Mouse (Mus musculus): ENCODE results near the gene Idua.
"Not testable (repeated sequence)": the region's sequence is repeated elsewhere in the genome, so short reads cannot be mapped to it uniquely, and the experiment has no call there.

Idua gene

DNA sequence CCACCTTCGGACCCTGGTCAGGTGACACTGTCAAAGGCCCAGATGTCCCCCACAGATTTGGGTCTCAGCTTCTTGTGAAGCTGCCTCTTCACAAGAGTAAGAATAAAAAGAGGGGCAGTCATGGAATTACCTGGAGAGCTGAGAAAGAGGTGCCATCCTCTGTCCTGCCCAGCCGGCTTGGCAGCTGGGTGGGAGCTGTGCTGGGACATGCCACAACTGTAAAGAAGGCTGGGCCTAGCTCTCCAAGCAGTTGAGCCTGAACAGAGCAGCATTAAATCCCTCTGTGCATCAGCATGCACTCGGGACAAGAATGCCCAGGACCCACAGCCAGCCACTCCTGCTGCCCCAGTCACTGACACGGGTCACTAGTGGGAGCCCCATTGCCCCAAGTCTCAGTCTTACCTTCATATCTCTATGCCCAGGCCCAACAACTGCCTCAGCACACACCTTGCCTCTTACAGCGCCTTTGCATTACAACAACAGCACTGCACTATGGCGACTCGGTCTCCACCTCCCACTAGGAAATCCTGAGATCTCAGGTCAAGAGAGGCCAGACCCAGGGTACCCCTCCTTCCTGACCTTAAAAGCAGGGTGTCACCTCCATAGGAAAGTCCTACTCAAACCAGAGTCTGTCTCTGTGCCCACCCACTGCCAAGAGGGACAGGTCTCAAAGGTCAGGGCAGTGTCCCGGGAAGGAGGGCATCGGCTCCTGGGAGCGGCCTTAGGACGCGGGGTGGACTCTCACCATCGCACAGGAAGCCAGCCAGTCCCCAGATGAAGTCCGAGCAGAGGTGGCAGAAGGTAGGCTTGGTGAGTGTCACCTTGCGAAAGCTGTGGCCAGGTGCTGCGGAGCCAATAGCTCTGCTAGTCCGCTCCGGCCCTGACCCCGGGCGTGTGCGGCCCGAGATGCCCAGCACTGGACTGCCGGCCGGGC lies at the start of gene Idua:
Idua (plus strand) TSS at position 634 of the 934 bp plus-strand sequence.
- no peak for DNase-seq (ENCODE audit: low spot score)

DNA sequence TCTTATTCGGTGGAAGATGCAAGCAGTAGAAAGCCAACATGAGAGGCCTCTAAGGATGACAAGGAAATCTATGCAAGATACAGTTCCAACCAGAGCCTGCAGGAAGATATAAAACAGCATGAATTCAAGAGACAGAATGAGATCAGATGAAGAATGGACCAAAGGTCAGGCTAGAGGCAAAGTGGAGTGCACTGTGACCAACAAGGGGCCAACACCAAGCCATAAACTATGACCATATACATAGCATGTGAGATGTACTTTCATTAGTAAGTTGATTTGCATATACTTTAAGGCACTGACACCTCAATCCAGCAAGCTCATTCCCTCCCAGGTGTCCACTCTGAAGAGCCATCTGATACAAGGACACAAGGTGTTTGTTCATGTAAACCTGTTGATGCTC lies 49.7 kb upstream of the Idua start:
- no peak for DNase-seq (ENCODE audit: low spot score)

DNA sequence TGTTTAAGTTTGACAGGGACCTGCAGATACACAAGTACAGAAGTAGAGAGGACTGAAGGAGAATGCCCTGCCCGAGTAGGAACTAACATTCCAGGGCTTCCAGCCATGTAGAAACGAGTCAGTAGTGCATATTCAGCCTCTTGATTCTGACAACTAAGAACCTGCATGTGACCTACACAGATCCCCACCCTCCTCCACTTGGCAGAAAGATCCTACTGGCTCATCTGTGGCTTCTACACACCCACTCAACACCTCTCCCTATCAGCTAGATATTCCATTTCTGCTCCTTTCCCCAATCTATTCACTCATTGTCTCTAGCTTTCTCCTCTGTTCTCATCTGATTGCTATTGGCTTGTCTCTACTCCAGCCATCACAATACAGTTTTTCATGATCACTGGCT lies 38.3 kb upstream of the Idua start:
- DNase-seq (ENCODE audit: low spot score): peak; percentile 19

DNA sequence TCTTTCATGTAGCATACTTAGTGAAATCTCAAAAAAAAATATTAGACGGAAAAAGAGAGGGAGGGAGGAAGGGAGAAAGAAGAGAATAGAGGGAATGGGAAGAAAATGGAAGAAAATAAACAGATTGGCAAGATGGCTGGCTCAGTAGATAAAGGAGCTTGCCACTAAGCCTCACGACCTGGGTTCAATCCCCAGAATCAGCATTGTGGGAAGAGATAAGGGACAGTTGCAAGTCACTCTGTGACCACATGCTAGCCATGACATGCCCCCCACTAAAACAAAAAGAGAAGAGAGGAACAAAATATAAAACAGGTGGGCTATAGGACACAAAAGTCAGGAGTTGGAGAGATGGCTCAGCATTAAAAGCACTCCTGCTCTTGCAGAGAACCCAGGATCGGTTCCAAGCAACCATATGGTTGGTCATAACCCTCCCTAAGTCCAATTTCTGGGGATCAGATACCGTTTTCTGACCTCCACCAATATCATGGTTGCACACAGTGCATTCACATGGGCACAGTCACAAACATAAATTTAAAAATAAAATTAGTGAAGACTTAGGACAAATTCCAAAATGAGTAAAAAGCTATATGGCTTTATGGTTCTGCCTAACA lies 34.0 kb upstream of the Idua start:
- DNase-seq (ENCODE audit: low spot score): no peak

DNA sequence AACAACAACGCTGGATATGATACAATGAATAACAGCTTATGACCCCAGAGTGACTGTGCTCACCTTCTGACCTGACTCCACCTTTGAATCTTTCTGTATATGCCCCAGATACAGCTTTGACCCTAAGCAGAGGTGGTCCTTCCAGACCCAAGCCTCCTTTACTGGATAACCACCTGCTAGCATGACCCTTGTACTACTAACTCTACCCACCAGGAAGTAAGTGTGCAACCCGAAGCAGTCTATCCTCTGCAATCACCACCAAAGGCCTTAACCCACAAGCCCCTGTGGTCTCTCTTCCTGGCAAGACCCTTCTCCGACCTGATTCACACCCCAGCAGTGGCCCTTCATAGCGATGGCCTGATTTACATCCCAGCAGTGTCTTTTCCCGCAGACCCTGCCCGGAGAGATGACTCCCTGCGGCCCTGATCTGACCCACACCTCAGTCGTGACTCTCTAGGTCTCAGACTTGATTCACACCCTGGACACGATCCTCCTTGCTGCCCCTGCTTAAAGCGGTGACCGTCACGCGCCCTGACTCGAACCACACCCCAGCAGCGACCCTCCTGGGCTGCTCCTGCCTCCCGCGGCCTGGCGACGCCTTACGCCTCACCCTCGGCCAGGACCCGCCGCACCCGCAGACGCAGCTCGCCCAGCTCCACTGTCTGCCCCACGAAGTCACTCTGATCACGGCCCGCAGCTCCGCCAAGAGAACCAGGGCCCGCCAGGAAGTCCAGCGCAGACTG lies 31.1 kb upstream of the Idua start:
- DNase-seq (ENCODE audit: low spot score): no peak

DNA sequence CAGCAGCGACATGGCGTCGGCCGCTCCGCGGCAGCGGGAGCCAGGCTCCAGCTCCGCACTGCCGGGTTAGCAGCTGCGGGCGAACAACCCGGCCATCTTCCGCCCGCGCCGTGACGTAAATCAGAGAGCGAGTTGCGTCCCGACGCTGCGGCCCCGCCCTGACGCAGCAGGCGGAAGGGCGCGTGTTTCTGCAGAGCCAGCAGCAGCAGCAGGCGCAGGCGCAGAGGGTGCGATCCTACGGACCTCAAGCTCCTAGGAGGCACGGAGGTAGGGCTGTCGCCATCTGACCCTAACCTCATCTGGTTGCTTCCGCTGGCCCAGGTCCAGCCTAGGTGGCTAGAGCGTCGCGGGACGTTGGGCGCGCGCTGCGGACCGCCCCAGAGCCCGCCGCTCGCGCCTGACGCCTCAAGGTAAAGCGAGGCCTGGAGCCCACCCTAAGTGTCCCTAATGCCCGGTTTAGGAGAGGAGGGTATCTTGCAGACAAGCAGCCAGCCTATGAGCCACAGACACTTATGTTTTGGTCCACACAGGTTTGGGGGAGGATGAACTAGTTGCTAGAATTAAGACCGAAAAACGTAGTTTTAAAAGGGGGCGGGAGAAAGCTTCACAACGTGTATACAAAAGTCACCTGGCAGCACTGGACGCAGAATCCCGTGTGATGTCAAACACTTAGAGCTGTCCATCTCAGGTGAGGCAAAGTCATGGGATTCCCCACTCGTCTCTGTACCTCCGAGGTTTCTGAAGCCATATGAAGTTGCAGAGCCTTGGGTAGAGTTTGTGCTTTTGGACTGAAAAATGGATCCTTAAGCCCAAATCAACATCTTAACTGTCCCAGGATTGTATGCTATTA lies 30.3 kb upstream of the Idua start, which contains the start of the genes Gak and Tmem175:
Gak (minus strand) TSS at position 122 of the 850 bp plus-strand sequence.
Tmem175 (plus strand) TSS at position 137 of the 850 bp plus-strand sequence.
- DNase-seq (ENCODE audit: low spot score): peak; percentile 87

DNA sequence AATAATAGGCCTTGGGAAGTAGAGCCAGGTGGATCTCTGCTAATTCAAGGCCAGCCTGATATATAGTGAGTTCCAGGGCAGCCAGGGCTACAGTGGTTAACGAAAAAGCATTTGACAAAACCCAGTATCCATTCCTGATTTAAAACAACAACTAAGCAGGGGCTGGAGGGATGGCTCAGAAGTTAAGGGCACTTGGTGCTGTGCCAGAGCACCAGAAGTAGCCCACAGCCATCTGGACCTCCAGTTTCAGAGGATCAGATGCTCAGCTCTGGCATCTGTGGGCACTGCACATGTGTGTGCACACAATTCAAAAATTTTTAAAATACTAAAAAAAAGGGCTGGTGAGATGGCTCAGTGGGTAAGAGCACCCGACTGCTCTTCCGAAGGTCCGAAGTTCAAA lies 26.5 kb upstream of the Idua start:
- no peak for DNase-seq (ENCODE audit: low spot score)

DNA sequence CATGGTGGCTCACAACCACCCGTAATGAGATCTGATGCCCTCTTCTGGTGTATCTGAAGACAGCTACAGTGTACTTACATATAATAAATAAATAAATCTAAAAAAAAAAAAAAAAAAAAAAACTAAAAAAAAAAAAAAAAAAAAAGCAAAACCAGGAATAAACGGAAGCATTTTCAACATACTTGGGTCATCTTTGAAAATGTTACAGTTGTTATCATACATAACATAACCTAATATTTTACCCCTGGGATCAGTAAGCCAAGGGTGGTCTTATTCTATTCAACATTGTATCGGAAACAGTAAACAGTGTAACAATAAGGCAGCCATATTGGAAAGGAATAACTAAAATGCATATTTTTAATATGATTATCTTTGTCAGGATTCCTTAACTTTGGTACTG lies 26.0 kb upstream of the Idua start:
- DNase-seq (ENCODE audit: low spot score): not testable (repeated sequence)

DNA sequence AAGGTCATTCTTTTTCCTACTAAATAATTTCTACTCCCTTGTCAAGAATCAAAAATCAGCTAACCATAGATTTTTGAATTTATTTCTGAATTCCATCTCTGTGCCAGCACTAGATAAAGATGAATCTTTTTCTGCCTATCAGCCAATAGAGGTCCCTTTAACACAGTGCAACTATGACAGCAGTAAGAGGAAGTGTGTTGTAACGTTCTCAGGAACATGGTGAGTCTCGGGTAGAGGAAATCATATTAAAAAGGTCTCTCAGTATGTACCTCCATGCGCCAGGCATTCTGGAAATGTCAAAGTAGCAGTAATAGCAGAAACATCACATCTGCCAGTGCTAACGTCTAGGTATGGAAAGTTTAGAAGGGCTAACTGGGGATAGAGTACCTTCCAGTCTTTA lies 24.0 kb upstream of the Idua start:
- DNase-seq (ENCODE audit: low spot score): no peak

DNA sequence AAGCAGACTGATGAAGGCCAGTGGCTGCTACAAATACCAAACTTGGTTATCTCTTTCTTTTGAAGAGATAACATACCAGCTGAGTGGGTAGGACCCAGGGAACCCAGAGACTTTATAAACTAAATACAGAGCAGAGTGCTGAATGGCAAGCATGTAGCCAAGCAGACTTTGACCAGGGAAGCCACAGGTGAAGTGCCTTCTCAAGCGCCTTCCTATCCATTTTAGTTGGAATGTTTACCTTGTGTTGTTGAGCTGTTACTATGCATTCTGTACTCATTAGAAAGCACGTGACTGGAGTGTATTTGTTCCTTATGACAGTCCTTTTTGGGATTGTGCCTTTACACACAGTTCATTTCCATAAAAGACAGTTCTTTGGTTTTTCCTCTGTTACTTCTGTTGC lies 16.5 kb upstream of the Idua start:
- no peak for DNase-seq (ENCODE audit: low spot score)

DNA sequence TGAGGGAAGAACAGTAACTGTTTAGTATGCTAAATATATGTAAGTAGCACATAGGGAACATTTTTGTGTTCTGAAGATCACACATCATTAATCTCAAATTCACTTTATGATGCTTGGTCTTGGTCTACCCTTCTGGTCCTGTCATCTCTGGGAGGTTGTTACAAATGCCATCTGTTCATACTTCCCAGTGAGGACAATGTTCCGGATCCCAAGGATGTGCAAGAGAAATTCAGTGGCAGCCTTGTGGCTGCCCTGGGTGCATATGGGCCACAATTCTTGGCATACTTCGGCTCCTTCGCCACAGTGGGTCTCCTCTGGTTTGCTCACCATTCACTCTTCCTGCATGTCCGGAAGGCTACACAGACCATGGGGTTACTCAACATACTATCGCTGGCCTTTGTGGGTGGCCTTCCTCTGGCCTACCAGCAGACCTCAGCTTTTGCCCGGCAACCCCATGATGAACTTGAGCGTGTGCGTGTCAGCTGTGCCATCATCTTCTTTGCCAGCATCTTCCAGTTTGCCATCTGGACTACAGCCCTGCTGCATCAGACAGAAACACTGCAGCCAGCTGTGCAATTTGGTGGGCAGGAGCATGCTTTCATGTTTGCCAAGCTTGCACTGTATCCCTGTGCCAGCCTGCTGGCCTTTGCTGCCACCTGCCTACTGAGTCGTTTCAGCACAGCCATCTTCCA lies 14.3 kb upstream of the Idua start:
- DNase-seq (ENCODE audit: low spot score): no peak

DNA sequence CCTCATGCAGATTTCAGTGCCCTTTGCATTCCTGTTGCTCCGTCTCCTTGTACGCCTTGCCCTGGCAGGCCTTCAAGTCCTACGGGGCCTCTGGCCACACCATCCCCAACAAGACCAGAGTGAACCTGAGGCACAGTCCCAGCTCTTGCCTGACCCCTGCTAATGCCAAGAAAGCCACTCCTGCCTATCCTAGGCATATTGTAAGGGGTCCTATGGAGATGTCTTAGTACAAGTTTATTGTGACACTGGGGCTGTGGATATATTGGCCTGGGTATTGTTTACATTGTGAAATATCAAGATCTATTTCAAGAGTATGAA lies 13.8 kb upstream of the Idua start:
- no peak for DNase-seq (ENCODE audit: low spot score)

DNA sequence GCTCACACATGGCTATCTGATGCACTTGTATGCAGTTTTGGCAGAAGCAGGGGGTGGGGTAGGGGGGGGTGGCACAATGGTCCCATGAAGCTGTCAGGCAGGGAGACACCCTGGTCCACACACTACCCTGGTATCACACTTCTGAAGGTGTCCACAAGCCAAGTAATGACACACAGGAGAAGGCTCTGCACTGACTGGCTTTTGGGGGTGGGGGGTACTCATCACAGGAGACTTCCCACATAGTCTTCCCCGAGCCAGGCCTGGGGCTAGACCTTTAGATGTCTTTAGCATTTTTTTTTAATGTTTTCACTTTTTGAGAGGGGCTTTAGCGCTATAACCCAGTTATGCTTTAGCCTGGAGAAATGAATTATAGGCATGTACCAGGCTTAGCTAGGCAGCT lies 12.8 kb upstream of the Idua start:
- no peak for DNase-seq (ENCODE audit: low spot score)

DNA sequence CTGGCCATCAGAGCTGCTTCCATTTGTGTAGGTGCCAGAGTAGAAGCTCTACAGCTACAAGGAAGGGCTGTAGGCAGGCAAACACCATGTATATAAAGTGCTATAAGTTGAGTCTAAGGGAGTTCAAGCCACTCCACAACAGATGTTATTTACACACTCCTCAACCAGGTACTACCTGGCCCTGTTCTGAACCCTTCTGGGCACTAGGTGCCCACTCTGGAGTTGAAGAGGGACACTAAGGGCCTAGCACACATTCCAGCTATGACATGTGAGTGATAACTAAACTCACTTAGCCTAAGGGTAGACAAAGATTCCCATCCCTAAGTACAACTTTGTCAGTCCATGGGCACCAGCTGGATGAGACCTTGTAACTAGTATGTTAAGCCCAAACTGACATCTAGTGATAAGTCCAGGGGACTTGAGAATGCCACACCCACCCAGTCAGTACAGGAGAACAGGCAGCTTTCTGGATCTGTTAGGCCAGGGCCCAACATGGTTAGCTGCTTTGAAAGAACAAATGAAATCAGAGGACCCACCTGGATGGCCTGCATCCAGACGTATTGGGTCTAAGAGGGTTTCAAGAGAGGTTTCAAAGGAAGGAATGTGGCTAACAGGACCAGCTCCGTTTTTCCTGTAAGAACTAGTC lies 12.2 kb upstream of the Idua start:
- no peak for DNase-seq (ENCODE audit: low spot score)

DNA sequence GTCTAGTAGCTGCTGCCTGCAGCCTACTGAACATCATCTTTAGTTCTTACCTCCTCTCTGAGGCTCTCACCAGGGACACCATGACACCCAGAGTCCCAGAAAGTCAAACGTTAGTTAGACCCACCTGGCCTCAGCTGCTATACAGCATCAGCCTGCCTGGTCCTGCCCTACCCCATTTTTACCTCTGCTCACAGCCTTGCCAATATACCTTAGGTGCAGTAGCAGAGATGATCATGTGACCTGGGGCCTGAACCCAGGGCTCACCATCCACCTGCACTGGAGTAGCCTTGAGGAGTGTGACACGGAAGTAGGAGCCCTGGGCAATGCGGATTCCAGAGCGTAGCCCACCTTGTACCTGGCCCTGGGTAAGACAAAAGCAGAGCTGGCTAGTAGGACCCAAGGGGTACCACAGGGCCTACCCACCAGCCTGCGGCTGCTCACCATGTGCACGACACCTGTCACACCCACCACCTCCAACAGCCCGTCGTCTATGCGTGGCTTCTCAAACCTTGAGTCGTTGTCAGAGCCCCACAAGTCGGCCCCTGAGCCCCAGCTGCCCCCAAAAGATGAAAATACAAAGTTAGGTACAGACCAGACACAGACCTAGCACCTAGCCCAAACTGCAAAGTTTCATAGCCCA lies 11.1 kb upstream of the Idua start:
- DNase-seq (ENCODE audit: low spot score): no peak

DNA sequence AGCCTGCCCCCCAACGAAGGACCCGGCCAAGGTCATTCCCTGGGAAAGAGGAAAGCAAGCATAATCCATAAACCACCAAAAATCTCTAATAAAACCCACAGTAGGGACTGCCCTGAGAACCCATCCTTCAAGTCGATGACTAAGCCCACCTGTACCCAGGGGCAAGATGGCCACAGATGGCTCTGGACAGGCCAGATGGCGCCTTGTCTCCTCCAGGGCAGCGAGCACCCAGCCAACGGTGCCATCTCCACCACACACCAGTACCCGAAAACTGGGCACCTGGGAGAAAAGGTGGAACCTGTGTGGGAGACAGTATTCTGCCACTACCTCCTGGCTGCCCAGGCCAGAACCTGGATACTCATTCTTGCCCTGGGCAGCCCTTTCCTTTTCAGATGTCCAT lies 9.8 kb upstream of the Idua start:
- no peak for DNase-seq (ENCODE audit: low spot score)

DNA sequence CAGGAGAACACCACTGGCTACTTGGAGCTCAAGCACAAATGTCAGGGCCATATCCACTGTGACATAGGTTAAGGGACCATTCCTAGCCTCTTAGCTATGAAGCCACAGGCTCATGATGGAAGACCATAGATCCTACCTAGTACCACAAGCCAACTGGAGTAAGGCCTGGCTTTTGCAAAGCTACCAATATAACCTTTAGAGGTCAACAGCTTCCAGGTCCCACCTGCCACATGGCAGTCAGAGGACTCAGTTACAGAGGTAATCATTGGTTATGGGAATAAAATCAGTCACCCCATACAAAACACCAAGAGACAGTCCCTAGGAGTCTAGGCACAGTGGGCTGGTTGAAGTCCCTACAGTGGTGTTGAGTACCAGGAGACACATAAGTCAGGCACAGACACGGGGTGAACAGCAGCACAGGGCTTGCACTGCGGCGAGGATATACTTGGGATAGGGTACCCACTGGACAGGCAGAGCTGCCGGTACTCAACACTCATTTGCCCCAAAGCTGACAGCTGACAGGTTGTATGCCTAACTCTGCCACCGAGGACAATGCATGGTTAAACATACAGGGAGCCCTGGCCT lies 8.9 kb upstream of the Idua start:
- no peak for DNase-seq (ENCODE audit: low spot score)

DNA sequence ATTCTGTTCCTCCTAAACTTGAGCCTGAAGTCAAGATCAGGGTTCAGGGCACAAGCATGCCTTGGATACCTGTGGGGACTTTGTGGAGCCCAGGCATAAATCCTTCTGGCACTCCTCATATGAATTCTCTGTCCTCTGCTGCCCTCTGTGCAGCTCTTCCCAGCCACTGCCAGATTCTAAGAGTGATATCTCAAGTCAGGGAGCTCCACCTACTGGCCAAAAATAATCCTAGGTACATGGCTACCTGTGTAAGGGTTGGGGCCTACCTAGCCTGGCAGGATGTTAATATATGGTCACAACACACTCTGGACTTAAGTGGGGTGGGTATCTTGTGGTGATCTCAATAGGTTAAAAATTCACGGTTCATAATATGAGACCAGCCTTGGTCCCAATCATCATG lies 8.3 kb upstream of the Idua start:
- DNase-seq (ENCODE audit: low spot score): peak; percentile 66

DNA sequence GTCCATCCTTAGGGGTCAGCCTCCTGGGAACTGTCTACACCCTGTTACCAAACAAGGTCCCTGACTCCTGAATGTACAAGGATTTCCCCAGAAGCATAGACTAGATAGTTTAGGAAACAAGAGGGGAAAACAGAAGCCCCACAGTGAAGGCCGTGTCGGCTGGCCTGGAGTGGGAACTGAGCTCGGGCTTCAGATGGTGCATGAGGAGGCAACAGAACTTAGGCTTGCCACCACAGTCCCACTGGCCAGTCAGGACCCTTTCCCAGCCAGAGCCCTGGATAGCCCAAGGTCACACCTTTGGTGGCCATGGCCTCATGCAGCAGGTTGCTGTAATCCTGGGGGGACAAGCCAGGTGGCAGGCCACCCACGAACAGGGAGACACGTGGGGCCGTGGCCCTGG lies 6.8 kb upstream of the Idua start:
- DNase-seq (ENCODE audit: low spot score): no peak

DNA sequence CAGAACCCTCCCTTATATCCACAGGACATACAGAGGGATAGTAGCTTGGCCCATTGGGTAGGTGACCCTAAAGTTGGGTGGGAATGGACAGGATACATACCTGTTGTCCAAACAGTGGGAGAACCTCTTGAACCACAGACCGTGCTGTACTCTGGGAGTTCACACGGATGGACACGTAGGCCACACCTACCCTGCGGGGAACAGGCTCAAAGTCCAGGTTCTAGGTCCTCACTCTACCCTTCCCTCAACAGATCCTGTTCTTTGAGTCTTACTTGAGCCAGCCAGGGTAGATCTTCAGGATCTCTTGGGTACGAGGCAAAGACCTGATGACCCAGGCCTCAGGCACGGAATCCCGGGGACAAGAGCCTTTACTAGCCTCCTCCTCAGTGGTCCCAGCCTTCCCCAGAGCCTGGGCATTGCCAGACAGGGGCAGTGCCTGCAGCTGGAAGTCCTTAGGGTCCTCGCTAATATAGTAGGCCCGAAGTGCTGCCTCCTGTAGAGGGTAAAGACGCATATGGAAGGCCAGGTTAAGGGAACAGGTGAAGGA lies 5.6 kb upstream of the Idua start:
- no peak for DNase-seq (ENCODE audit: low spot score)

Measured in left cerebral cortex, adult 11 months (tissue).